Mouse (Mus musculus) embryonic stem cell, embryonic (primary cell): ENCODE data around the gene Lrrc7.

ENCODE experiments used
- CTCF ChIA-PET, 4 experiments: fragments of 300-600 bp in 2 of 4; fragments of 350-600 bp in 2 of 4; sonication (Branson Sonifier 250); formaldehyde crosslinking; loops; one replicate each; lab custom pipeline; 2022; ENCODE audit warnings: inconsistent platforms in 2 of 4; lab: Charles Lee
- POLR2A ChIA-PET, 4 experiments: fragments of 300-600 bp in 2 of 4; fragments of 350-600 bp in 2 of 4; sonication (Branson Sonifier 250); formaldehyde crosslinking; loops; one replicate each; lab custom pipeline; 2022; ENCODE audit warnings: antibody characterized with exemption in 4 of 4, inconsistent platforms in 1 of 4; lab: Charles Lee

Lrrc7 gene

GRCm38 (mm10) chr3:158561987-158562360, at the start of gene Lrrc7:
Gene Lrrc7, minus strand, starts transcription at chr3:158562221.
- POLR2A ChIA-PET, result interaction anchor here in 1 of 4 experiments (0.5 kb wide), 1 partner anchor 188 kb away, joined by 4 read pairs; no protein-coding TSS in a partner anchor
- CTCF ChIA-PET, result no interaction called here

GRCm38 (mm10) chr3:158607065-158607464, 45.0 kb upstream of the Lrrc7 start:
- ChIA-PET POLR2A (no interaction called here), CTCF (no interaction called here)

- CTCF ChIA-PET, result no interaction called here
- POLR2A ChIA-PET, result no interaction called here
Measured at GRCm38 (mm10) chr3:158605274-158605673, 43.3 kb upstream of the Lrrc7 start.

GRCm38 (mm10) chr3:158561256-158561986, 600 bp downstream of the Lrrc7 start:
- ChIA-PET CTCF (no interaction called here), POLR2A (interaction anchor here in 1 of 4 experiments (0.5 kb wide), 1 partner anchor 188 kb away, joined by 4 read pairs; no protein-coding TSS in a partner anchor)

GRCm38 (mm10) chr3:158560891-158561255, 1.1 kb downstream of the Lrrc7 start:
- ChIA-PET POLR2A (no interaction called here), CTCF (no interaction called here)

GRCm38 (mm10) chr3:158559691-158560650, 2.0 kb downstream of the Lrrc7 start:
- POLR2A ChIA-PET, result no interaction called here
- CTCF ChIA-PET, result no interaction called here

GRCm38 (mm10) chr3:158559131-158559658, 2.8 kb downstream of the Lrrc7 start:
- ChIA-PET CTCF (no interaction called here), POLR2A (no interaction called here)

- POLR2A ChIA-PET, result no interaction called here
- CTCF ChIA-PET, result no interaction called here
Measured at GRCm38 (mm10) chr3:158558631-158559030, 3.4 kb downstream of the Lrrc7 start.

GRCm38 (mm10) chr3:158554280-158554679, 7.7 kb downstream of the Lrrc7 start:
- ChIA-PET CTCF (no interaction called here), POLR2A (no interaction called here)

- CTCF ChIA-PET, result no interaction called here
- POLR2A ChIA-PET, result no interaction called here
Measured at GRCm38 (mm10) chr3:158552105-158552504, 9.9 kb downstream of the Lrrc7 start.

- CTCF ChIA-PET, result no interaction called here
- POLR2A ChIA-PET, result no interaction called here
Measured at GRCm38 (mm10) chr3:158543481-158543880, 18.5 kb downstream of the Lrrc7 start.

GRCm38 (mm10) chr3:158532859-158533258, 29.2 kb downstream of the Lrrc7 start:
- POLR2A ChIA-PET, result no interaction called here
- CTCF ChIA-PET, result no interaction called here

GRCm38 (mm10) chr3:158528471-158528870, 33.5 kb downstream of the Lrrc7 start:
- ChIA-PET POLR2A (no interaction called here), CTCF (interaction anchor here in 1 of 4 experiments (0.7 kb wide), 1 partner anchor 356 kb away, joined by 3 read pairs; no protein-coding TSS in a partner anchor)

GRCm38 (mm10) chr3:158493730-158494129, 68.3 kb downstream of the Lrrc7 start:
- ChIA-PET POLR2A (no interaction called here), CTCF (no interaction called here)

GRCm38 (mm10) chr3:158479677-158480076, 82.3 kb downstream of the Lrrc7 start:
- POLR2A ChIA-PET, result no interaction called here
- CTCF ChIA-PET, result no interaction called here

GRCm38 (mm10) chr3:158400600-158400999, 161.4 kb downstream of the Lrrc7 start:
- ChIA-PET POLR2A (no interaction called here), CTCF (interaction anchor here in 1 of 4 experiments (0.7 kb wide), 1 partner anchor 14 kb away, joined by 3 read pairs; no protein-coding TSS in a partner anchor)

GRCm38 (mm10) chr3:158391534-158391933, 170.5 kb downstream of the Lrrc7 start:
- POLR2A ChIA-PET, result interaction anchor here in 1 of 4 experiments (0.6 kb wide), 1 partner anchor 964 kb away, joined by 4 read pairs; no protein-coding TSS in a partner anchor
- CTCF ChIA-PET, result no interaction called here

- CTCF ChIA-PET, result no interaction called here
- POLR2A ChIA-PET, result interaction anchor here in 1 of 4 experiments (1.0 kb wide), 1 partner anchor 42 kb away, joined by 3 read pairs; no protein-coding TSS in a partner anchor
Measured at GRCm38 (mm10) chr3:158388076-158388454, 174.0 kb downstream of the Lrrc7 start.

- ChIA-PET CTCF (interaction anchor here in 1 of 4 experiments (1.1 kb wide), 1 partner anchor 11 kb away, joined by 4 read pairs; no protein-coding TSS in a partner anchor), POLR2A (no interaction called here)
Measured at GRCm38 (mm10) chr3:158387413-158388075, 174.5 kb downstream of the Lrrc7 start.
